Mouse (Mus musculus) MEL (cell line): Measurements from ENCODE around the gene Sbno2. TPM values are rescaled to one million over a fixed set of nuclear protein-coding genes. Genes with fewer than 3 reads are reported as not detected.

Experiments used
- DNase-seq: peaks from one replicate; pipeline ENCODE4 v3.0.0; 2011; ENCODE audit warnings: low read depth, low spot score
- H3K27ac ChIP-seq: 2 replicates; pipeline ENCODE4 v1.5.1; 2012; ENCODE audit warnings: low read depth, mild to moderate bottlenecking, control low read depth, low read length, moderate library complexity; ENCODE audit not compliant: control insufficient read depth
- H3K27me3 ChIP-seq, 2 experiments: fragments of 150-350 bp in 1 of 2; sonication (generic) in 1 of 2; 2 replicates each; pipeline ENCODE4 v1.6.1; 2012; ENCODE audit warnings: low read length in 2 of 2, mild to moderate bottlenecking in 2 of 2, improper control_type of control experiment in 1 of 2, moderate library complexity in 1 of 2; ENCODE audit not compliant: insufficient read depth in 2 of 2, control insufficient read depth in 1 of 2
- H3K36me3 ChIP-seq, 2 experiments: 2 replicates each; pipeline ENCODE4 v1.6.1; 2012 to 2014; ENCODE audit warnings: low read length in 2 of 2, improper control_type of control experiment in 1 of 2, inconsistent platforms in 1 of 2, mild to moderate bottlenecking in 1 of 2; ENCODE audit not compliant: insufficient read depth in 2 of 2, control insufficient read depth in 1 of 2
- H3K4me1 ChIP-seq, 2 experiments: fragments of 150-350 bp in 1 of 2; sonication (generic) in 1 of 2; 2 replicates each; pipeline ENCODE4 v1.6.1; 2012; ENCODE audit warnings: low read length in 2 of 2, improper control_type of control experiment in 1 of 2, mild to moderate bottlenecking in 1 of 2; ENCODE audit not compliant: insufficient read depth in 2 of 2, control insufficient read depth in 1 of 2
- H3K4me3 ChIP-seq, 2 experiments: fragments of 150-350 bp in 1 of 2; sonication (generic) in 1 of 2; 2 replicates each; pipeline ENCODE4 v1.5.1; 2012; ENCODE audit warnings: low read depth in 2 of 2, low read length in 2 of 2, mild to moderate bottlenecking in 2 of 2, moderate library complexity in 2 of 2, control low read depth in 1 of 2, improper control_type of control experiment in 1 of 2; ENCODE audit not compliant: control insufficient read depth in 1 of 2, insufficient read depth in 1 of 2
- H3K79me2 ChIP-seq: 2 replicates; pipeline ENCODE4 v1.6.1; 2012; ENCODE audit warnings: mild to moderate bottlenecking, low read length, moderate library complexity; ENCODE audit not compliant: control insufficient read depth, poor library complexity, insufficient read depth
- H3K9ac ChIP-seq: 2 replicates; pipeline ENCODE4 v1.6.1; 2012; ENCODE audit warnings: low read depth, mild to moderate bottlenecking, control low read depth, low read length, moderate library complexity; ENCODE audit not compliant: control insufficient read depth, poor library complexity, severe bottlenecking
- H3K9me3 ChIP-seq: fragments of 150-350 bp; sonication (generic); replicated peaks from 2 replicates; pipeline ENCODE4 v1.6.1; 2012; ENCODE audit warnings: mild to moderate bottlenecking, low read length, improper control_type of control experiment, moderate library complexity; ENCODE audit not compliant: insufficient read depth
- BHLHE40 ChIP-seq: IDR thresholded peaks from 2 replicates; pipeline ENCODE4 v1.6.1; 2012; ENCODE audit warnings: low read depth, mild to moderate bottlenecking, inconsistent platforms, low read length, improper control_type of control experiment, borderline replicate concordance
- CHD1 ChIP-seq: IDR thresholded peaks from 2 replicates; pipeline ENCODE4 v1.6.1; 2012; ENCODE audit warnings: low read depth, mild to moderate bottlenecking, inconsistent platforms, low read length, improper control_type of control experiment
- CTCF ChIP-seq, 3 experiments: IDR thresholded peaks in 2 of 3; conservative IDR thresholded peaks in 1 of 3; 2 replicates each; pipeline ENCODE4 v1.5.1; 2011 to 2012; ENCODE audit warnings: low read length in 3 of 3, low read depth in 2 of 3, mild to moderate bottlenecking in 2 of 3, improper control_type of control experiment in 1 of 3, inconsistent platforms in 1 of 3, mixed read lengths in 1 of 3, moderate library complexity in 1 of 3; ENCODE audit not compliant: control insufficient read depth in 1 of 3, insufficient read depth in 1 of 3, poor library complexity in 1 of 3, severe bottlenecking in 1 of 3
- ELF1 ChIP-seq: IDR thresholded peaks from 2 replicates; pipeline ENCODE4 v1.6.1; 2014; ENCODE audit warnings: low read depth, mild to moderate bottlenecking, inconsistent platforms, low read length, improper control_type of control experiment, moderate library complexity
- EP300 ChIP-seq, 2 experiments: IDR thresholded peaks; 2 replicates each; pipeline ENCODE4 v1.6.1; 2011; ENCODE audit warnings: improper control_type of control experiment in 2 of 2, low read length in 2 of 2, low read depth in 1 of 2, mild to moderate bottlenecking in 1 of 2
- GABPA ChIP-seq: IDR thresholded peaks from 2 replicates; pipeline ENCODE4 v1.6.1; 2012; ENCODE audit warnings: low read depth, mild to moderate bottlenecking, inconsistent platforms, low read length, improper control_type of control experiment, moderate library complexity
- JUND ChIP-seq: IDR thresholded peaks from 2 replicates; pipeline ENCODE4 v1.6.1; 2011; ENCODE audit warnings: low read depth, mild to moderate bottlenecking, improper control_type of control experiment, low read length
- MAFK ChIP-seq: IDR thresholded peaks from 2 replicates; pipeline ENCODE4 v1.6.1; 2011; ENCODE audit warnings: low read depth, mild to moderate bottlenecking, low read length, improper control_type of control experiment, borderline replicate concordance
- MAX ChIP-seq: IDR thresholded peaks from 2 replicates; pipeline ENCODE4 v1.6.1; 2011; ENCODE audit warnings: low read length, improper control_type of control experiment
- MAZ ChIP-seq: IDR thresholded peaks from 2 replicates; pipeline ENCODE4 v1.6.1; 2012; ENCODE audit warnings: low read depth, mild to moderate bottlenecking, inconsistent platforms, low read length, improper control_type of control experiment
- MYB ChIP-seq: IDR thresholded peaks from 2 replicates; pipeline ENCODE4 v1.6.1; 2011; ENCODE audit warnings: mild to moderate bottlenecking, low read depth, low read length, improper control_type of control experiment
- MYC ChIP-seq: IDR thresholded peaks from 2 replicates; pipeline ENCODE4 v1.6.1; 2011; ENCODE audit warnings: low read depth, mild to moderate bottlenecking, low read length, improper control_type of control experiment, moderate library complexity
- NELFE ChIP-seq: IDR thresholded peaks from 2 replicates; pipeline ENCODE4 v1.6.1; 2011; ENCODE audit warnings: low read depth, low read length, improper control_type of control experiment
- NRF1 ChIP-seq: IDR thresholded peaks from 2 replicates; pipeline ENCODE4 v1.6.1; 2014; ENCODE audit warnings: low read depth, mild to moderate bottlenecking, inconsistent platforms, low read length, improper control_type of control experiment, moderate library complexity; ENCODE audit not compliant: poor library complexity, insufficient read depth, severe bottlenecking
- POLR2AphosphoS2 ChIP-seq: IDR thresholded peaks from 2 replicates; pipeline ENCODE4 v1.6.1; 2011; ENCODE audit warnings: low read length, improper control_type of control experiment
- RAD21 ChIP-seq: IDR thresholded peaks from 2 replicates; pipeline ENCODE4 v1.6.1; 2011; ENCODE audit warnings: mild to moderate bottlenecking, low read depth, low read length, improper control_type of control experiment
- RCOR1 ChIP-seq: IDR thresholded peaks from 2 replicates; pipeline ENCODE4 v1.6.1; 2012; ENCODE audit warnings: low read depth, mild to moderate bottlenecking, inconsistent platforms, low read length, improper control_type of control experiment
- SMC3 ChIP-seq: IDR thresholded peaks from 2 replicates; pipeline ENCODE4 v1.6.1; 2011; ENCODE audit warnings: low read depth, low read length, improper control_type of control experiment
- TBP ChIP-seq: IDR thresholded peaks from 2 replicates; pipeline ENCODE4 v1.8.0; 2011; ENCODE audit warnings: low read depth, low read length, improper control_type of control experiment
- USF2 ChIP-seq, 2 experiments: IDR thresholded peaks; 2 replicates each; pipeline ENCODE4 v1.6.1; 2011 to 2012; ENCODE audit warnings: improper control_type of control experiment in 2 of 2, low read length in 2 of 2, borderline replicate concordance in 1 of 2, inconsistent platforms in 1 of 2, low read depth in 1 of 2, mild to moderate bottlenecking in 1 of 2; ENCODE audit not compliant: insufficient read depth in 1 of 2
- ZC3H11A ChIP-seq: IDR thresholded peaks from 2 replicates; pipeline ENCODE4 v1.6.1; 2012; ENCODE audit warnings: low read depth, mild to moderate bottlenecking, inconsistent platforms, low read length, improper control_type of control experiment
- ZMIZ1 ChIP-seq: IDR thresholded peaks from 2 replicates; pipeline ENCODE4 v1.6.1; 2012; ENCODE audit warnings: low read depth, mild to moderate bottlenecking, inconsistent platforms, low read length, improper control_type of control experiment, moderate library complexity
- ZNF384 ChIP-seq: IDR thresholded peaks from 2 replicates; pipeline ENCODE4 v1.6.1; 2012; ENCODE audit warnings: low read depth, mild to moderate bottlenecking, inconsistent platforms, low read length, improper control_type of control experiment
- polyA plus RNA-seq, 2 experiments: library from polyadenylated mRNA; stranded (reverse) in 1 of 2; unstranded in 1 of 2; fragments of >175 nt in 1 of 2; fragments of >200 nt in 1 of 2; gene quantifications; 2 replicates each; pipeline versions ENCODE4 v1.2.1 to v1.2.4; 2012; ENCODE audit warnings: low replicate concordance in 2 of 2, low read depth in 1 of 2; ENCODE audit not compliant: insufficient read length in 2 of 2, insufficient read depth in 1 of 2, missing spikeins in 1 of 2
- total RNA-seq: library from RNA; depleted of rRNA; stranded (reverse); fragments of 300-350 nt; gene quantifications from 2 replicates; pipeline ENCODE4 v1.2.3, GENCODE M21; 2012

Sbno2 gene
- total and polyA plus RNA-seq, 3 experiments: 15.8 to 29.0 TPM; not detected in 1

GRCm38 (mm10) chr10:80050885-80051617, 54.3 kb downstream of the Sbno2 start:
- no peak for DNase-seq
- peaks cover 20% of the 10 kb centered on the region for H3K79me2 ChIP-seq
- no peak for TF ChIP-seq USF2 (IDR thresholded peaks at IDR 0.05; ENCODE audit: borderline replicate concordance in 1 of 2, insufficient read depth in 1 of 2, low read depth in 1 of 2, low read length in 2 of 2)
- TF ChIP-seq ZNF384: 0 out of 2 replicates have a peak, but pooled peaks have one; percentile 16
- no peak for TF ChIP-seq RCOR1
- H3K9me3 ChIP-seq: no peaks in the 10 kb centered on the region
- peak overlapping the region; percentile 51 for H3K27ac ChIP-seq
- peaks cover 22 to 42% of the 10 kb centered on the region in 2 experiments for H3K4me1 ChIP-seq
- no peak overlapping the region for H3K4me3 ChIP-seq
- no peaks in the 10 kb centered on the region for H3K27me3 ChIP-seq
- peaks cover 0 to 44% of the 10 kb centered on the region in 2 experiments; a peak in 2 of 4 replicates for H3K36me3 ChIP-seq
- peak overlapping the region; percentile 39 for H3K9ac ChIP-seq

GRCm38 (mm10) chr10:80050244-80050643, 55.1 kb downstream of the Sbno2 start:
- H3K9ac ChIP-seq: peak overlapping the region; percentile 39
- no peaks in the 10 kb centered on the region for H3K27me3 ChIP-seq
- peaks cover 0 to 38% of the 10 kb centered on the region in 2 experiments; a peak in 2 of 4 replicates for H3K36me3 ChIP-seq
- peak overlapping the region; percentile 51 for H3K27ac ChIP-seq
- DNase-seq: no peak
- no peak overlapping the region for H3K4me3 ChIP-seq
- peaks cover 22 to 39% of the 10 kb centered on the region in 2 experiments for H3K4me1 ChIP-seq
- H3K79me2 ChIP-seq: peaks cover 17% of the 10 kb centered on the region
- TF ChIP-seq MAX: no peak
- no peak for TF ChIP-seq ZMIZ1
- TF ChIP-seq MYC: no peak
- no peak for TF ChIP-seq MYB
- no peak for TF ChIP-seq JUND
- no peak for TF ChIP-seq NELFE
- no peak for TF ChIP-seq MAFK
- TF ChIP-seq RAD21: no peak
- no peaks in the 10 kb centered on the region for H3K9me3 ChIP-seq

- peak overlapping the region; percentile 27 to 36 for H3K4me3 ChIP-seq
- H3K36me3 ChIP-seq: peaks cover 0 to 34% of the 10 kb centered on the region in 2 experiments; a peak in 2 of 4 replicates
- peak overlapping the region; percentile 81 for H3K27ac ChIP-seq
- peak overlapping the region; percentile 43 for H3K9ac ChIP-seq
- H3K27me3 ChIP-seq: no peaks in the 10 kb centered on the region
- peak; percentile 75 for DNase-seq
- no peaks in the 10 kb centered on the region for H3K9me3 ChIP-seq
- H3K4me1 ChIP-seq: peaks cover 22 to 38% of the 10 kb centered on the region in 2 experiments
- H3K79me2 ChIP-seq: peaks cover 4% of the 10 kb centered on the region
- TF ChIP-seq RAD21 (no peak), MAFK (peak; percentile 84), MYB (no peak), NRF1 (no peak), POLR2AphosphoS2 (no peak), CTCF (IDR thresholded peaks at IDR 0.05 in 2 of 3, conservative IDR thresholded peaks at IDR 0.05 in 1 of 3; ENCODE audit: control insufficient read depth in 1 of 3, insufficient read depth in 1 of 3, low read depth in 2 of 3, low read length in 3 of 3, poor library complexity in 1 of 3, severe bottlenecking in 1 of 3) (no peak), MAX (peak; percentile 57; the same call in 1 of the 2 replicates), ZNF384 (peak; percentile 81), BHLHE40 (no peak), NELFE (no peak), ZMIZ1 (no peak), SMC3 (no peak), MAZ (peak; percentile 92), EP300 (IDR thresholded peaks at IDR 0.05; ENCODE audit: low read depth in 1 of 2, low read length in 2 of 2) (peak; percentile 87 to 93), TBP (no peak), ZC3H11A (no peak), JUND (peak; percentile 95), GABPA (no peak), ELF1 (peak; percentile 57; the same call in 1 of the 2 replicates), CHD1 (0 out of 2 replicates have a peak, but pooled peaks have one; percentile 48)
Observed at GRCm38 (mm10) chr10:80048834-80049233, 56.5 kb downstream of the Sbno2 start.
